Mouse (Mus musculus) liver, embryonic 16.5 days (tissue): Measurements from ENCODE around the gene Psma3. TPM values are rescaled to one million over a fixed set of nuclear protein-coding genes. Genes with fewer than 3 reads are reported as not detected.

Experiments
- polyA plus RNA-seq: library from polyadenylated mRNA; unstranded; fragments of >200 nt; fragmentation: Nextera tagmentation; extraction: Ambion mirVana; gene quantifications from 2 replicates; pipeline ENCODE4 v1.2.1, GENCODE M21; 2015

Psma3 gene
- polyA plus RNA-seq, 1 experiment from 2014 or later, result 294 TPM

Other genes starting within 250 kb of the Psma3 start
- 3.7 and 3.8 TPM in 2 replicates for gene Frmd6, start 149.1 kb upstream of the Psma3 start, polyA plus RNA-seq
- gene Actr10, start 36.8 kb upstream of the Psma3 start, polyA plus RNA-seq, result 98.8 and 107 TPM in 2 replicates
- gene Arid4a, start 41.4 kb downstream of the Psma3 start, polyA plus RNA-seq, result 21.3 and 22.2 TPM in 2 replicates
- not detected in 2 replicates for gene Tomm20l, start 136.8 kb downstream of the Psma3 start, polyA plus RNA-seq
- 30.3 and 32.1 TPM in 2 replicates for gene Timm9, start 162.1 kb downstream of the Psma3 start, polyA plus RNA-seq
- 4.5 and 4.7 TPM in 2 replicates for gene 2700049A03Rik, start 162.2 kb downstream of the Psma3 start, polyA plus RNA-seq